Mouse (Mus musculus) forebrain, embryonic 13.5 days (tissue): ENCODE results near the gene Rpp40. TPM values are rescaled to one million over a fixed set of nuclear protein-coding genes. Genes with fewer than 3 reads are reported as not detected.

ENCODE experiments used
- ATAC-seq: fragments of 200-750 bp; cut with Nextera tagmentation; 2 replicates; pipeline ENCODE4 v1.8.0; 2017
- H3K27ac ChIP-seq: fragments of 300-500 bp; sonication (generic); 2 replicates; pipeline ENCODE4 v1.5.1; 2015; ENCODE audit warnings: inconsistent platforms, mild to moderate bottlenecking, moderate library complexity
- H3K27me3 ChIP-seq: fragments of 300-500 bp; sonication (generic); 2 replicates; pipeline ENCODE4 v1.6.1; 2015; ENCODE audit warnings: mild to moderate bottlenecking, inconsistent platforms
- H3K36me3 ChIP-seq: fragments of 300-500 bp; sonication (generic); 2 replicates; pipeline ENCODE4 v1.6.1; 2015; ENCODE audit warnings: mild to moderate bottlenecking, inconsistent platforms; ENCODE audit not compliant: poor library complexity, severe bottlenecking
- H3K4me1 ChIP-seq: fragments of 300-500 bp; sonication (generic); 2 replicates; pipeline ENCODE4 v1.6.1; 2015; ENCODE audit warnings: inconsistent platforms
- H3K4me2 ChIP-seq: fragments of 300-500 bp; sonication (generic); 2 replicates; pipeline ENCODE4 v1.6.1; 2015; ENCODE audit warnings: inconsistent platforms, mild to moderate bottlenecking, moderate library complexity
- H3K4me3 ChIP-seq: fragments of 300-500 bp; sonication (generic); 2 replicates; pipeline ENCODE4 v1.5.1; 2015; ENCODE audit warnings: mild to moderate bottlenecking, inconsistent platforms
- H3K9ac ChIP-seq: fragments of 300-500 bp; sonication (generic); 2 replicates; pipeline ENCODE4 v1.6.1; 2015; ENCODE audit warnings: mild to moderate bottlenecking, inconsistent platforms
- H3K9me3 ChIP-seq: fragments of 300-500 bp; sonication (generic); replicated peaks from 2 replicates; pipeline ENCODE4 v1.6.1; 2016; ENCODE audit warnings: inconsistent platforms
- WGBS: fragments of 180-500 bp; shearing (Covaris S2); methylation state at CpG from one replicate; pipeline ENCODE4 v1.1.7; 2015; 5-methylcytosine and 5-hydroxymethylcytosine counted together
- polyA plus RNA-seq: library from polyadenylated mRNA; unstranded; fragments of >200 nt; fragmentation: Nextera tagmentation; extraction: Ambion mirVana; gene quantifications from 2 replicates; pipeline ENCODE4 v1.2.1, GENCODE M21; 2015

The Rpp40 gene
- polyA plus RNA-seq, 1 experiment from 2014 or later = 10.5 TPM

GRCm38 (mm10) chr13:35880555-35881046 is 25.6 kb downstream of the Rpp40 start:
- Histone ChIP-seq H3K36me3 (no peaks in the 10 kb centered on the region), H3K4me3 (no peak overlapping the region), H3K27ac (no peak overlapping the region), H3K27me3 (no peaks in the 10 kb centered on the region), H3K4me1 (no peaks in the 10 kb centered on the region), H3K9ac (no peak overlapping the region), H3K4me2 (no peak overlapping the region), H3K9me3 (no peaks in the 10 kb centered on the region)
- 76% methylated on average over 6 of the region's 6 CpGs for WGBS
- ATAC-seq = peak; percentile 66; the same call in 1 of the 2 replicates

- H3K9ac ChIP-seq = no peak overlapping the region
- no peaks in the 10 kb centered on the region for H3K9me3 ChIP-seq
- no peak for ATAC-seq
- no peak overlapping the region for H3K27ac ChIP-seq
- H3K4me3 ChIP-seq = no peak overlapping the region
- no peaks in the 10 kb centered on the region for H3K27me3 ChIP-seq
- no peaks in the 10 kb centered on the region for H3K36me3 ChIP-seq
- no peaks in the 10 kb centered on the region for H3K4me1 ChIP-seq
- no peak overlapping the region for H3K4me2 ChIP-seq
- WGBS = 83% methylated on average over 5 of the region's 5 CpGs
Measured at GRCm38 (mm10) chr13:35879519-35879918, 26.6 kb downstream of the Rpp40 start.

- 54% methylated on average over 5 of the region's 5 CpGs for WGBS
Measured at GRCm38 (mm10) chr13:35879068-35879467, 27.1 kb downstream of the Rpp40 start.

GRCm38 (mm10) chr13:35878282-35878681 is 27.9 kb downstream of the Rpp40 start:
- no peak overlapping the region for H3K27ac ChIP-seq
- 67% methylated on average over 1 of the region's 1 CpGs for WGBS
- H3K4me3 ChIP-seq = no peak overlapping the region
- H3K27me3 ChIP-seq = no peaks in the 10 kb centered on the region
- H3K4me2 ChIP-seq = no peak overlapping the region
- H3K9ac ChIP-seq = no peak overlapping the region
- H3K4me1 ChIP-seq = no peaks in the 10 kb centered on the region
- no peaks in the 10 kb centered on the region for H3K9me3 ChIP-seq
- H3K36me3 ChIP-seq = no peaks in the 10 kb centered on the region
- no peak for ATAC-seq

More at GRCm38 (mm10) chr13:35879068-35879467, 27.1 kb downstream of the Rpp40 start:
- no peak overlapping the region for H3K4me3 ChIP-seq
- H3K36me3 ChIP-seq = no peaks in the 10 kb centered on the region
- no peaks in the 10 kb centered on the region for H3K27me3 ChIP-seq
- H3K4me1 ChIP-seq = no peaks in the 10 kb centered on the region
- H3K4me2 ChIP-seq = no peak overlapping the region
- H3K9me3 ChIP-seq = no peaks in the 10 kb centered on the region
- no peak overlapping the region for H3K27ac ChIP-seq
- H3K9ac ChIP-seq = no peak overlapping the region
- no peak for ATAC-seq

GRCm38 (mm10) chr13:35875396-35875795 is 30.8 kb downstream of the Rpp40 start:
- 88% methylated on average over 5 of the region's 5 CpGs for WGBS
- H3K4me1 ChIP-seq = no peaks in the 10 kb centered on the region
- no peak overlapping the region for H3K4me3 ChIP-seq
- no peak overlapping the region for H3K9ac ChIP-seq
- H3K27me3 ChIP-seq = no peaks in the 10 kb centered on the region
- no peak overlapping the region for H3K4me2 ChIP-seq
- H3K9me3 ChIP-seq = no peaks in the 10 kb centered on the region
- H3K36me3 ChIP-seq = 0 out of 2 replicates have a peak, but pooled peaks cover 4% of the 10 kb centered on the region
- H3K27ac ChIP-seq = no peak overlapping the region
- ATAC-seq = no peak

- H3K9ac ChIP-seq = no peak overlapping the region
- WGBS = 89% methylated on average over 3 of the region's 3 CpGs
- H3K27ac ChIP-seq = no peak overlapping the region
- H3K9me3 ChIP-seq = no peaks in the 10 kb centered on the region
- no peak overlapping the region for H3K4me3 ChIP-seq
- no peak for ATAC-seq
- 0 out of 2 replicates have a peak, but pooled peaks cover 4% of the 10 kb centered on the region for H3K36me3 ChIP-seq
- no peak overlapping the region for H3K4me2 ChIP-seq
- no peaks in the 10 kb centered on the region for H3K27me3 ChIP-seq
- H3K4me1 ChIP-seq = no peaks in the 10 kb centered on the region
Measured at GRCm38 (mm10) chr13:35871107-35871506, 35.1 kb downstream of the Rpp40 start.

DNA sequence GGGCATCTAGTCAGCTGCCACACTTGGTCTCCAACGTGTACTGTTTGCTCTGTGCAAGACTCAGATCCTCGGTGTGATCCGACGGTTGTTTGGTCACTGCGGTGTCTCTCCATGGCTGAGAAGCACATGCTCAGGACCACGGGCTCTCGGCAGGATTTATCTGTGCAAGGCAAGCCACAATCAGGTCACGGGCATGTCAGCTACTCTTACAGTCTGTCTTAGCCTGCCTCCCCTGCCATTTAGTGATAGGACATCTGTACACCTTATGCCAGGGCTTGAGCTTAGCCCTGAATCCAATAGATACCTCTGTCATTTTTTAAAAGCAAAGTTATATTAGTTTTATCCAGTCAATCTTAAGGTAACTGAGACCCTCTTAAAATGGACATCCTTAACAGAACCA is 35.5 kb downstream of the Rpp40 start:
- no peak overlapping the region for H3K4me3 ChIP-seq
- H3K4me2 ChIP-seq = no peak overlapping the region
- H3K27ac ChIP-seq = no peak overlapping the region
- no peaks in the 10 kb centered on the region for H3K27me3 ChIP-seq
- 94% methylated on average over 8 of the region's 8 CpGs for WGBS
- no peaks in the 10 kb centered on the region for H3K9me3 ChIP-seq
- ATAC-seq = no peak
- 0 out of 2 replicates have a peak, but pooled peaks cover 4% of the 10 kb centered on the region for H3K36me3 ChIP-seq
- no peaks in the 10 kb centered on the region for H3K4me1 ChIP-seq
- no peak overlapping the region for H3K9ac ChIP-seq

DNA sequence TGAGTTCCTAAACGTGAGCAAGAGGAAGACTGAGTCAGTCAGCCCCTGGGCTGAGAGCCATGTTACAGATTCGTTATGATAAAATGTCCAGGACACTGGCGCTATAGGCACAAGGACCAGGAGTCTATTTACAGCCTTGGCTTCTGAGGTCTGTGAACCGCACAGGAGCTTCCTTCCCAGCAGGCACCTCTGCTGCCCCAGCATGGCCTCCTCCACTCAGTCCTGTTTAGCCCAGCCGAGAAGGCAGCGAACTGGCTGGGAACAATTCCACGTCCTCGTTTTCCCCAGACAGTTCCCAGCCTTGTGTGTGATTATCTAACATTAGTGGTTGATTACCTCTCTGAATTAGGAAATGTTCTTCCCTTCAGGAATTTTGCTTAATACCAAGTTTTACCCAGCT is 45.2 kb downstream of the Rpp40 start:
- no peak for ATAC-seq

DNA sequence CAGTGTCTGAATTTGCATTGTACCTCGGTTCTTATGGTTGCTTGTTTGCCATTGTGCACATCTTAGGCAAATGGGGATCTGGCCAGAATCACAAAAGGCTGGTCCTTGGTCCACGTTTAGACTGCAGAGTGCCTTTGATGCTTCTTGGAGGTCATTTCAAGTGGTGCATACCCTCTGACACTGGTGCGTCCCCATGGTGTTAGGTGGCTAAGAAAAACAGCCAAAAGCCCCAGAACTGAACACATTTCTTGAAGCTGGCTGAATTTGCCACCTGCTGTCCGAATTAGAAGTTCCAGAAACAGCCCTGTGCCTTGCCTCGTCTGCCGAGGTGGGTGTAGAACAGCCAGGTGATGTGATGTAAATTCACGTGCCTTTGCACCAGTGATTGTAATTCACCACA is 48.7 kb downstream of the Rpp40 start:
- Histone ChIP-seq H3K36me3 (no peaks in the 10 kb centered on the region; the same call in 1 of the 2 replicates), H3K4me2 (no peak overlapping the region), H3K9me3 (no peaks in the 10 kb centered on the region), H3K27ac (no peak overlapping the region), H3K9ac (no peak overlapping the region), H3K27me3 (no peaks in the 10 kb centered on the region), H3K4me1 (peaks cover 5% of the 10 kb centered on the region), H3K4me3 (no peak overlapping the region)
- ATAC-seq = no peak
- 80% methylated on average over 7 of the region's 7 CpGs for WGBS

More for the DNA sequence above, 45.2 kb downstream of the Rpp40 start:
- WGBS = 75% methylated on average over 8 of the region's 8 CpGs
- Histone ChIP-seq H3K4me3 (no peak overlapping the region), H3K36me3 (peaks cover 8% of the 10 kb centered on the region; the same call in 1 of the 2 replicates), H3K27me3 (no peaks in the 10 kb centered on the region), H3K9me3 (no peaks in the 10 kb centered on the region), H3K9ac (no peak overlapping the region), H3K4me1 (no peaks in the 10 kb centered on the region), H3K27ac (no peak overlapping the region), H3K4me2 (no peak overlapping the region)

DNA sequence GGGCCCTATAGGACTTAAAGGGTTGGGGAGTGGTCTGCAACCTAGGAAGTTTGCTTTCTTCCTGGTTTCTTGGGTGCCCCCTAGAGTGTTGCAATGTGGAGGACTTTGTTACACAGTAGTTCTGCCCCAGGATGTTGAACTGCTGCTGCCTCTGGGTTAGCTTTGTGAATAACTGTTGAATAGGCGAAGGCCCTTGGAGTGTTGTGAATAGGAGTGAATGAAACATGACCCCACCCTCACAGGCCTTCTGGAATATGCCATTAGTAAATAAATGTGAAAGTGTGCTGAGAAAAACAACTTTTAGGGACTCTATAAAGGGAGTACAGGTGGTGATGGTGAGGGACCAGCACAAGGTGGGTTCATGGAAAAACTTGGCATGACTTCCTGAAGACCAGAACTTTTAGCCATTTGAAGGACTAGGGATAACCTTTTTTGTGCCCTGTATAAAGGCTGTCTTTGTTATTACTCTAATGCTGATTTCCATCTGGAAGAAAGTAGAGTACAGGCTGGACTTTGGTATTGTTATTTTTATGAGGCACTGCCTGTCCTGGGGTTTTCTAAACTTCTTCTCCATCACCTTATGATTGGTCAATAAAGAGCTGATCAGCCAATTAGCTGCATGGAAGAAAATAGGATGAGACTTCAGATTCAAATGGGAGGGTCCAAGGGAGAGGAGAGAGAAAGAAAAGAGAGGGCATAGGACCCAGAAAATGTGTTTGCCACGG is 53.1 kb downstream of the Rpp40 start:
- no peak overlapping the region for H3K4me3 ChIP-seq
- no peak overlapping the region for H3K4me2 ChIP-seq
- no peak overlapping the region for H3K9ac ChIP-seq
- H3K9me3 ChIP-seq = no peaks in the 10 kb centered on the region
- no peak overlapping the region for H3K27ac ChIP-seq
- 50% methylated on average over 2 of the region's 2 CpGs for WGBS
- H3K4me1 ChIP-seq = peaks cover 7% of the 10 kb centered on the region
- no peak for ATAC-seq
- no peaks in the 10 kb centered on the region for H3K27me3 ChIP-seq
- H3K36me3 ChIP-seq = no peaks in the 10 kb centered on the region; the same call in 1 of the 2 replicates

- Histone ChIP-seq H3K9me3 (no peaks in the 10 kb centered on the region), H3K4me1 (peaks cover 7% of the 10 kb centered on the region), H3K9ac (no peak overlapping the region), H3K4me3 (no peak overlapping the region), H3K27ac (no peak overlapping the region), H3K27me3 (no peaks in the 10 kb centered on the region), H3K36me3 (no peaks in the 10 kb centered on the region), H3K4me2 (no peak overlapping the region)
- no peak for ATAC-seq
- WGBS = 91% methylated on average over 6 of the region's 6 CpGs
Measured at GRCm38 (mm10) chr13:35851581-35851980, 54.6 kb downstream of the Rpp40 start.

- Histone ChIP-seq H3K4me2 (no peak overlapping the region), H3K4me3 (no peak overlapping the region), H3K36me3 (no peaks in the 10 kb centered on the region), H3K4me1 (peaks cover 7% of the 10 kb centered on the region), H3K9ac (no peak overlapping the region), H3K9me3 (no peaks in the 10 kb centered on the region), H3K27ac (no peak overlapping the region), H3K27me3 (no peaks in the 10 kb centered on the region)
- 85% methylated on average over 3 of the region's 3 CpGs for WGBS
- no peak for ATAC-seq
Measured at GRCm38 (mm10) chr13:35848694-35849093, 57.5 kb downstream of the Rpp40 start.

DNA sequence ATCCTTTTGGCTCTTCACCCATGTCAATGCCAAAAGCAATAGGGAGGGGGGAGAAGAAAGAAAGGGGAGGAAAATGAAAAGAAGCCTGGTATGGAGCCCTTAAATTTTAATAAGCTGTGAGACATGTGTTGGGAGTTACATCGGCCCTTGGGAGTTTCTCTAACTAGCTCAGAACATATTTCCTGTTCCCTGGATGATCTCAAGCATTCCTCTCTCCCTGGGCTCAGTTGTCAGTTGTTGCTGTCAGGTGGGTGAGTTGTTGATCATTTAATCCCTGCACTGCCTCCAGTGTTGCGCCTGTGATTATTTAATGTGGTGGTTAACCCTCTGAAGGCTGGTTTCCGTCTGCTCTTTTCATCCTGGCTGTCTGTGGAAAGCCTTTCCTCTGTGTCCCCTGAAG is 60.9 kb downstream of the Rpp40 start:
- no peak overlapping the region for H3K9ac ChIP-seq
- H3K4me3 ChIP-seq = no peak overlapping the region
- no peaks in the 10 kb centered on the region for H3K4me1 ChIP-seq
- H3K27ac ChIP-seq = no peak overlapping the region
- H3K9me3 ChIP-seq = no peaks in the 10 kb centered on the region
- H3K27me3 ChIP-seq = no peaks in the 10 kb centered on the region
- ATAC-seq = no peak
- 70% methylated on average over 3 of the region's 3 CpGs for WGBS
- H3K36me3 ChIP-seq = no peaks in the 10 kb centered on the region
- no peak overlapping the region for H3K4me2 ChIP-seq
